Mouse (Mus musculus): ENCODE data around the gene Agap1.

DNA sequence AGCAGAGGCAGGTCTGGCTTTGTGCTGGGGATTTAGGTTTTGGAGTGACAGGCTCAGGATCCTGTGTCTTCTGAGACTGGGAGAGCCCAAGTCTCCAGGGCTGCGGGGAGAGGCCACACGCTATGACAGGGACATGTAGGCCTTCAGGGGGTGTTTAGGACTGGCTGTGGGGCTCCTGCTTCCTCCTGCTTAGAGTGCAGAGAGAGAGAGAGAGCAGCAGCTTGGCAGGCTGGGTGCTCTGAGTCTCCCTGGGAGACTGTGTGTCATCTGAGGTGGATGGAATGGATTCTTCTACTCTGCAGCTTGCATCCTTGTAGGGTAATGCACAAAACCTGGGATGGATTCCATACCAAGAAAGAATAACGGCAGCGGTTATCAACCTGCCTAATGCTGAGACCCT is 122.4 kb downstream of the Agap1 start:
- TF ChIP-seq CTCF (conservative IDR thresholded peaks at IDR 0.05; ENCODE audit: insufficient read depth, insufficient read length, low read depth, low read length) (no peak), POLR2A (IDR thresholded peaks at IDR 0.05; ENCODE audit: low read depth, low read length) (no peak)

All from kidney, adult 2 months (tissue).